Mouse (Mus musculus): ENCODE measurements around the gene Abl2.
A peak's percentile ranks its signal among the peaks of the same experiment; 100 is the strongest.

Abl2 gene

DNA sequence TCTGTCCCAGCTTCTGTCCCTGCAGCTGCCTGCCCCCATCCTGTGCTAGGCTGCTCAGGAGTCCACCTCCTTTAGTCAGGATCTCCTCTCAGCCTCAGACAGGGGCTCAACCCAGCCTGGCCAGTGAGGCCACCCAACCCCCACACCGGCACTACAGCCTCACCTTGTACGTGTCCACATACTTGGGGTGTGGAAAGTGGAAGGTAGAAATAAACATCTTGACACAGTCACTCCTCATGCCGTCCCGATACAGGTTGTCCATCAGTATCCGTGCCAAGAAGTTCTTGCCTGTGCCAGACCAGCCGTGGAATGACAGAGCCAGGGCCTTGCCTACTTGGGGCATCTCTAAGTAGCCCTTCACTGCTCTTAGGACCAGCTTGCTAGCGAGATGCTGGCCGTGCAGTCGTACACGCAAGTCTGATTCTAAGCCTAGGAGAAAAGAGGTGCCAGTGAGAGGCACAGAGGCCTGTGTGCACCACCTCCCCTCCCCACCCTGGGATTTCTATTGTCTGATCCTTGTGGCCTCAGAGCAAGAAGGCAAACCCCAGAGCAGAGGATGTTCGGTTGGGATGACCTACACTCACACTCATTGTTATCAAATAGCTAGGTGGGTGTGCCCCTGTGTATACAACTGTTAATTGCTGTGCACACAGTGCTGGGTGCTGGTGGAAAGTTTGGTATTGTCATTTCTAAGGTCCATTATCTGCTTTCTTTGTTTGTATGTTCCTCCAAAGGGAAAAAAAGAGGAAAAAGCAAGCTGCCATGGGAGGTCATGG is 110.8 kb downstream of the Abl2 start:
- no peak for DNase-seq (ENCODE audit: low read depth, low spot score)

- peak; percentile 34 for DNase-seq (ENCODE audit: low read depth, low spot score)
These were observed 113.3 kb downstream of the Abl2 start for GRCm38 (mm10) chr1:156671921-156672320.

GRCm38 (mm10) chr1:156672720-156673475 is 114.3 kb downstream of the Abl2 start:
- no peak for DNase-seq (ENCODE audit: low read depth, low spot score)

DNA sequence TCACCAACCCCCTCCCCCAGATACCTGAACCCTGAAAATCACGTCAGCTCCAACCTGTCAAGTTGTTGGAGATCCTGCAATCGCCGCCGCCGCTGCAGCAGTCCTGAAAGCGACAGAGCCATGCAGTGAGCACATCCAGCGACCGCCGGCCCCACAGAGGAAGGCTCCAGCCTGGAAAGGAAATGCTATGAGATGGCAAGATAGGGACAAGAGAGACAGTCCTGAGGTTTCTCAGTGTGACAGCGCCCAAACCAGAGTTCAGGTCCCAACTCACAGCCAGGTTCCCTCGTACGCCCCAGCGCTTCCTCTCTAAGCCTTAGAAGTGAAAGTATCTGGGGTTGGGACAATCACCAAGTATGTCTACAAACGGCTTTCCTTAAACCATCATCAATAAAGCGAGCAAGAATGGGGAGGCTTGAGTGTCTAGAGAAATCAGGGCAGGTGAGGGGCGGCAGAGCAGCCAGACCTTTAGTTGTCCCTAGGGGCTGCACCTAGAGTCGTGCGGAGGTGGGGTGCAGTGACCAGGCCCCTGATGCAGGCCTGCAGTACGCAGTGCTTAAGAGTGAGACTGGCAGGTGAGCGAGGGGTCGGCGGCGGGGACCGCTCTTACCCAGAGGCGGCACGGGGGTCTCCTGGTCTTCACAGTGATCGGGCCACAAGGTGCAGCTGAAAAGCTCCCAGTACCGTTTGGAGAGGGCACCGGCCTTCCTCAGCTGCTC is 115.0 kb downstream of the Abl2 start:
- DNase-seq (ENCODE audit: low read depth, low spot score), result no peak

DNA sequence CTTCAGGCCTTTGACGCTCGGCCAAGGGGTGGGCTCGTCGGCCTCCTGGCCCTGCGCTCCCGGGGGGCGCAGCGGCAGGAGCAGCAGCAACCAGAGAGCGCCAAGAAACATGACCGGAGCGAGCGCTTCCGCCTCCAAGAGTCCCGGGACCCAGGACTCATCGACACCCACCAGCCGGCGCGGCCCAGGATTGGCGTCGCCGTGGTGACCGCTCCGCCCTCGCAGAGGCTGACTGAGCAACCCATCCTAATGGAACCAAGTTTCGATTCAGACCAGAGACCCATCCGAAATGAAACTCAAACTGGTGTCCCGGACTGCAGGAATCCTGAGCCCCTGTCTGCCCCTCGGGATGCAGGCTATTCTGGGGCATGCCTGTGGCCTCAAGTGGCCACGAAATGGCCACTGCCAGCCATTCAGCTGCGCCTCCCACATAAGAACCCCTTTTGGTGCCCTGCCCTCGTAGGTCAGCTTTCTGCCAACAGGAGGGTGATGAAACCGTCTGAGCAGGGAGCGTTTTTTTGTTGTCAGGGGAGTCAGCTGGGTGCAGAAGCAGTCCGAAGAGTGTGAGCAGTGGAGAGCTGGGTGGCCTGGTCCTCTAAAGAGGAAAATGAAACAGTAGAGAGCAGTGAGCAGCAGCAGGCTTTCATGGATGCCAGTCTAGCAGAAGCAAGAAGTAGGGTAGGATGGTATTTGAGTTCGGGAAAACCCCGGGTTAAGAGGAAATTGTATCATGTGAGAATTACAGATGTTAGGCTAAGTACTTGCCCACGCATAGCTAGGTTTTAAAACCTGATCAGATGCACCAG is 115.8 kb downstream of the Abl2 start, which contains the start of gene Tor3a:
Tor3a (minus strand) TSS at position 162 of the 806 bp plus-strand sequence.
- no peak for DNase-seq (ENCODE audit: low read depth, low spot score)

DNA sequence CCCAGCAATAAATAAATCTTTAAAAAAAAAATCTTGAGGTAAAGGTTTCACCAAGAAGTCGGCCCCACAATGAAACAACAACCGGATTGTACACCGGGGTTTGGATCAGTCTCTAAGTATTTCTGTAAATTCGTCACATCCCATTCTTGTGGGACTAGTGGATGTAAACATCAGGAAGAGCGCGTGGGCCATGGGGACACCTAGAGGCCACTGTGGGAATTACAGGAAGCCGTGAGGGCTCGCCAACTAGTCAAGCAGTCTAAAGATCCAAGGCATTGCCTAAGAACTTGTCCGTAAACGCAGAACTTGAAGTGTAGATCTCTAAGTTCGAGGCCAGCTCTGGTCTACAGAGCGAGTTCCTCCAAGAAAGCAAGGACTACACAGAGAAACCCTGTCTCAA is 117.6 kb downstream of the Abl2 start:
- DNase-seq (ENCODE audit: low read depth, low spot score), result no peak

GRCm38 (mm10) chr1:156676596-156676995 is 118.0 kb downstream of the Abl2 start:
- DNase-seq (ENCODE audit: low read depth, low spot score), result no peak

DNA sequence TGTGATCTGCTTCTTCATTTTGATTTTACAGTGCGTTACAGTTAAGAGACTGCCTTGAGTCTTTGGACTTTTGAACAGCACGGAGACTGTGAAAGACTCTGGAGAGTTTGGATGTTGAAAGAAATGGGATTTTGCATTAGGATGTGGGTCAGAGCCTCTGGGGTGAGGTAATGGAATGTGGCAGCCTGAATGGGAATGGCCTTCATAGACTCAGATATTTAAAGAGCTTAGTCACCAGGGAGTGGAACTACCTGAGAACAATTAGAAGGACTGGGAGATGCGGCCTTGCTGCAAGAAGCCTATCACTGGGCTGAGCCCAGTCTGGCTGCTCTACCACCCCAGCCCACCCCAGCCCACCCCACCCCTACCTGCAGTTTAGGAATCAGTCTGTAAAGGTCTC is 118.6 kb downstream of the Abl2 start:
- no peak for DNase-seq (ENCODE audit: low read depth, low spot score)

DNA sequence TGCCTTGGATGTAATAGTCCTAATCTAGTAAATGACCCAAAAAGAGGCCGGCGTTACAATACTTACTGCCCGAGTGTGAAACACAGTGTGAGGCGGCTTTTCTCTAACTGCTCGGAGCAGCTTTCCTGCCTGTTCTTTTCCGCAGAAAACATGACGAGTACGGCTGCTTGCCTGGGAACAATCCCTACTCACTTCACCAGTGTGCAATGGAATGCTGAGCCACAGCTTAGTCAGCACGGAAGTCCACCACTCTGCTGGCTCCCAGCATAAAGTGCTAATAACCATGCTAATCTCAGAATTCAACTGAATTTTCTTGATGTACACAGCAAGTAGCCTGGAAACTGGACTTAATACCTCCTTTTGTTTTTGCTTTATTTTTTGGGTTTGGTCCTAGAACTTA is 121.0 kb downstream of the Abl2 start:
- no peak for DNase-seq (ENCODE audit: low read depth, low spot score)

DNA sequence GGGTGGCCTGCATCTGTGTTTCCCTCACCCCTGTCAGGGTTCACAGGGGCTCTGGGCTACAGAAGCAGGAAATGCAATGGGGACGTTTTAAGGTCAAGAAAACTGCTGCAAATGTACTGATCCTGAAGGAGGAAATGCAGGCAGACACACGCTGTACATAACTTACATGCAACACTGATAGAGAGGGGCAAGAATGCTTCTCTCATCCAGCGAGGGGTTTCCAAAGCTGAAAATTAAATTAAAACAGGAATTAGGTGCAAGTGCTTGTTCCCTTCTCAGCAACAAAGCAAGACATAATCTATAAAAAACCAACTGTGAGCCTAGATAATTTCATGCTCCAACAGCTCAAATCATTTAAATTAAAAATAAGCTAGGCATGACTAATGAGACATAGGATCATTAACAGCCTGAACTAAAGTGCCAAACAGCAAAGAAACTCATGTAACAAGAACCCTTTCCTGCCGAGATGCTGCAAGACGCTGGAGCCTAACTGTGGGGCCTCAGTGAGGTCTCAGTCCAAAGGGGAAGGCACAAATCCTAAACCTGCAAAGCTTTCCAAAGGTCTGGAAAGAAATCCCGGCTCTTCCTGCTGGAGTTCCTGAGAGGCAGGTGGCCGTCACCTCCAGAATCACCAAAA is 127.6 kb downstream of the Abl2 start:
- no peak for DNase-seq (ENCODE audit: low read depth, low spot score)

Measured in telencephalon, adult 2 months (tissue).